Comparison of ENCODE assay signal across 8 mouse cellular contexts in genomic region chr4:82403975-82404651, GRCm38 (mm10).
A peak's percentile ranks its signal among the peaks of the same experiment; 100 is the strongest.
DNase-seq lines count a peak whose midpoint lies in the region; ATAC-seq and TF ChIP-seq lines count a peak whose summit lies in the region.

No protein-coding gene starts in this region.

- peak; percentile 53 to 58 for DNase-seq in adrenal gland, adult 18-20 months (ENCODE audit: low spot score in 2 of 2)
- peak; percentile 74 for DNase-seq in embryonic facial prominence, embryonic 14.5 days (ENCODE audit: low spot score)
- DNase-seq in layer of hippocampus, adult 9-11 months, result peak; percentile 72
- peak; percentile 85 for DNase-seq in lung, postnatal 36 days
- no peak for DNase-seq in T-cell, adult 2 months (ENCODE audit: low spot score)

- 50% methylated on average over 13 of the region's 13 CpGs for WGBS in embryonic facial prominence, embryonic 14.5 days
- 19% methylated on average over 13 of the region's 13 CpGs for WGBS in heart, embryonic 16.5 days

- H3K4me3 ChIP-seq in E14TG2a.4 (replicated peaks; ENCODE audit: low read length), result peak overlapping the region; percentile 50
- H3K4me3 ChIP-seq in embryonic facial prominence, embryonic 14.5 days (ENCODE audit: low read depth, low read length), result no peak overlapping the region
- 0 out of 2 replicates have a peak overlapping the region, but pooled peaks have one; percentile 17 for H3K4me3 ChIP-seq in heart, embryonic 16.5 days (ENCODE audit: low read length)

- H3K9ac ChIP-seq in embryonic facial prominence, embryonic 14.5 days (ENCODE audit: low read depth, low read length), result peak overlapping the region; percentile 42; the same call in 1 of the 2 replicates
- H3K9ac ChIP-seq in heart, embryonic 16.5 days (ENCODE audit: low read length), result peak overlapping the region; percentile 31; the same call in 1 of the 2 replicates

- H3K4me2 ChIP-seq in embryonic facial prominence, embryonic 14.5 days (ENCODE audit: low read depth, low read length), result peak overlapping the region; percentile 31
- H3K4me2 ChIP-seq in heart, embryonic 16.5 days (ENCODE audit: low read depth, low read length), result peak overlapping the region; percentile 60

- TF ChIP-seq CTCF in E14TG2a.4 (conservative IDR thresholded peaks at IDR 0.05; ENCODE audit: low read length), result no peak

- H3K9me3 ChIP-seq in E14TG2a.4 (ENCODE audit: low read length), result no peaks in the 10 kb centered on the region
- H3K9me3 ChIP-seq in embryonic facial prominence, embryonic 14.5 days (ENCODE audit: control insufficient read depth, low read length), result no peaks in the 10 kb centered on the region
- H3K9me3 ChIP-seq in heart, embryonic 16.5 days (replicated peaks; ENCODE audit: control insufficient read depth, low read length), result no peaks in the 10 kb centered on the region

- peak overlapping the region; percentile 70 for H3K27ac ChIP-seq in embryonic facial prominence, embryonic 14.5 days (replicated peaks; ENCODE audit: low read depth, low read length)
- H3K27ac ChIP-seq in heart, embryonic 16.5 days (ENCODE audit: low read length), result peak overlapping the region; percentile 85

- H3K36me3 ChIP-seq in E14TG2a.4 (ENCODE audit: insufficient read depth, low read length), result no peaks in the 10 kb centered on the region
- no peaks in the 10 kb centered on the region for H3K36me3 ChIP-seq in embryonic facial prominence, embryonic 14.5 days (ENCODE audit: control insufficient read depth, insufficient read depth, low read length)
- H3K36me3 ChIP-seq in heart, embryonic 16.5 days (ENCODE audit: control insufficient read depth, insufficient read depth), result no peaks in the 10 kb centered on the region

- no peaks in the 10 kb centered on the region for H3K27me3 ChIP-seq in E14TG2a.4 (ENCODE audit: insufficient read depth, low read length)
- H3K27me3 ChIP-seq in embryonic facial prominence, embryonic 14.5 days (replicated peaks; ENCODE audit: control insufficient read depth, insufficient read depth, low read length), result no peaks in the 10 kb centered on the region
- H3K27me3 ChIP-seq in heart, embryonic 16.5 days (ENCODE audit: control insufficient read depth, insufficient read depth, low read length), result no peaks in the 10 kb centered on the region

- ATAC-seq in embryonic facial prominence, embryonic 14.5 days (ENCODE audit: low read depth), result no peak
- peak; percentile 86 for ATAC-seq in heart, embryonic 16.5 days (replicated peaks; ENCODE audit: extremely low read depth, insufficient read depth, low FRiP score)
- ATAC-seq in monocyte, adult 5-6 weeks (replicated peaks; ENCODE audit: insufficient number of reproducible peaks, low FRiP score, low TSS enrichment, poor library complexity, severe bottlenecking), result no peak

- H3K4me1 ChIP-seq in E14TG2a.4 (replicated peaks; ENCODE audit: low read depth, low read length), result peaks cover 93% of the 10 kb centered on the region
- peaks cover 83% of the 10 kb centered on the region for H3K4me1 ChIP-seq in embryonic facial prominence, embryonic 14.5 days (ENCODE audit: control insufficient read depth, insufficient read depth, low read length)
- H3K4me1 ChIP-seq in heart, embryonic 16.5 days (ENCODE audit: control insufficient read depth, insufficient read depth, low read length), result peaks cover 60% of the 10 kb centered on the region
